Mouse (Mus musculus) cortical plate, adult 2 months (tissue): ENCODE measurements at regions not wholly inside any gene's neighbourhood (a gene's known extent, or its start where the extent isn't known, plus 50 kb on each side); places are given as distances from the start of the nearest gene placed in this dataset.

Experiments
- CTCF ChIP-seq: fragments of 200-500 bp; IDR thresholded peaks from 2 replicates; pipeline ENCODE4 v1.5.1; 2011; ENCODE audit warnings: mild to moderate bottlenecking, control low read depth, low read length; ENCODE audit not compliant: insufficient read depth; ENCODE audit errors: extremely low read depth
- POLR2A ChIP-seq: fragments of 200-500 bp; IDR thresholded peaks from 2 replicates; pipeline ENCODE4 v1.6.1; 2011; ENCODE audit warnings: mild to moderate bottlenecking, low read length, control low read depth; ENCODE audit not compliant: insufficient read depth; ENCODE audit errors: extremely low read depth

DNA sequence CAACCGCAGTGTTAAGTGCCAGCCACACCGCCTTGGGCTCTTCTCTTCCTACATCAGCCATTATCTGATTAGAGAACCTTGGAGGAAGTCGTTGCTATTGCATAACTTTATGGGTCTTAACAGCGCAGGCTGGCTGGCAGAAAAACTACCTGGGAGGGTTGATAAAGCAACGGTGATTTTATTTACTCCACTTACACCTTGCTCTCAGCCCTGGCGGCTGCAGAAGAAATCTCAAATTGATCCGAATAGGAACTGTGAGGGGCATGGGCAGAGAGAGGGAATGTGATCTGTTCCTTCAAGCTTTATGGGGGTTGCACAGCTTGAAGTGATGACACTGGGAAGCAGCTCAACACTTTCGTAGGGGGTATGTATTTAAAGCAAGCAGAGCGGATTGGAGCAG, 264.9 kb downstream of the Meis1 start:
- TF ChIP-seq CTCF: no peak
- TF ChIP-seq POLR2A: no peak
